Mouse (Mus musculus): Measurements from ENCODE around the gene Gja1. TPM values are rescaled to one million over a fixed set of nuclear protein-coding genes. Genes with fewer than 3 reads are reported as not detected.

The Gja1 gene
- polyA plus RNA-seq, 1 experiment: 11.1 TPM

- DNase-seq (ENCODE audit: low spot score): no peak
These were observed 38.9 kb downstream of the Gja1 start for GRCm38 (mm10) chr10:56415894-56416570.

GRCm38 (mm10) chr10:56422518-56422917 is 45.4 kb downstream of the Gja1 start:
- DNase-seq (ENCODE audit: low spot score): no peak

GRCm38 (mm10) chr10:56425016-56425798 is 48.1 kb downstream of the Gja1 start:
- DNase-seq (ENCODE audit: low spot score): no peak

GRCm38 (mm10) chr10:56426369-56426768 is 49.2 kb downstream of the Gja1 start:
- DNase-seq (ENCODE audit: low spot score): no peak

GRCm38 (mm10) chr10:56427382-56427781 is 50.3 kb downstream of the Gja1 start:
- no peak for DNase-seq (ENCODE audit: low spot score)

GRCm38 (mm10) chr10:56427827-56428226 is 50.7 kb downstream of the Gja1 start:
- DNase-seq (ENCODE audit: low spot score): no peak

- no peak for DNase-seq (ENCODE audit: low spot score)
These were observed 51.9 kb downstream of the Gja1 start for GRCm38 (mm10) chr10:56429011-56429410.

GRCm38 (mm10) chr10:56431600-56432389 is 54.7 kb downstream of the Gja1 start:
- no peak for DNase-seq (ENCODE audit: low spot score)

- no peak for DNase-seq (ENCODE audit: low spot score)
These were observed 55.2 kb downstream of the Gja1 start for GRCm38 (mm10) chr10:56432390-56432709.

GRCm38 (mm10) chr10:56437290-56437689 is 60.2 kb downstream of the Gja1 start:
- DNase-seq (ENCODE audit: low spot score): no peak

- no peak for DNase-seq (ENCODE audit: low spot score)
These were observed 62.5 kb downstream of the Gja1 start for GRCm38 (mm10) chr10:56439638-56440037.

GRCm38 (mm10) chr10:56444457-56444856 is 67.3 kb downstream of the Gja1 start:
- no peak for DNase-seq (ENCODE audit: low spot score)

GRCm38 (mm10) chr10:56449030-56449429 is 71.9 kb downstream of the Gja1 start:
- no peak for DNase-seq (ENCODE audit: low spot score)

Other genes with a start within 250 kb of the Gja1 start
- 4.3 and 4.4 TPM in 2 replicates for gene Tbc1d32, start 148.6 kb upstream of the Gja1 start, polyA plus RNA-seq (2012; rRNA removed)